Mouse (Mus musculus): Measurements from ENCODE around the gene Ifit3. TPM values are rescaled to one million over a fixed set of nuclear protein-coding genes. Genes with fewer than 3 reads are reported as not detected.
"Not testable (repeated sequence)": the region's sequence is repeated elsewhere in the genome, so short reads cannot be mapped to it uniquely, and the experiment has no call there.

The Ifit3 gene
- polyA plus RNA-seq, 1 experiment from 2014 or later, result 269 TPM

DNA sequence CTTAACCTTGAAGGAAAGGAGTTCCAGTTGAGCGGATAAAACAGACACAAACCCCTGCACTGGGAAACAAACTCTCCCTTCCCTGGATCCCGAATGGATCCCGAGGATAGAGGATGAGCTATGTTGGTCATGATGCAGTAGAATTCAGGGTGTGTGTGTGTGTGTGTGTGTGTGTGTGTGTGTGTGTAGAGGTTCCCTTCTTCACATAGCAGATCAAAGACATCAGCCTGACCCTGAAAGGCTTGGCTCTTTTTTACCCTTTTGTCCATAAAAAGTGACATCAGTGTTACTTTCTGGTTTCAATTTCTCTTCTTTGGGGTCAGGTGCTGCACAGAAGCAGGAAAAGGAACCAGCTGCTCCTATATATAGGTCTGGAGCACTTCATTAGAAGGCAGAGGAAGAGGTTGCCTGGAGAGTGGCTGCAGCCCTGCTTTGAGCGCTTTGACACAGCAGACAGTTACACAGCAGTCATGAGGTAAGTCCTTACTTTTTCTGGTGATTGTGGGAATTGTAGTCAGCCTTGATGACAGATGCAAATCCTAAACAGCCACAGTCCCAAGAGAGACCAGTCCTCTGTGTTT is 13.3 kb upstream of the Ifit3 start:
- 69% methylated on average over 4 of the region's 4 CpGs for WGBS (ENCODE audit: missing documents)

DNA sequence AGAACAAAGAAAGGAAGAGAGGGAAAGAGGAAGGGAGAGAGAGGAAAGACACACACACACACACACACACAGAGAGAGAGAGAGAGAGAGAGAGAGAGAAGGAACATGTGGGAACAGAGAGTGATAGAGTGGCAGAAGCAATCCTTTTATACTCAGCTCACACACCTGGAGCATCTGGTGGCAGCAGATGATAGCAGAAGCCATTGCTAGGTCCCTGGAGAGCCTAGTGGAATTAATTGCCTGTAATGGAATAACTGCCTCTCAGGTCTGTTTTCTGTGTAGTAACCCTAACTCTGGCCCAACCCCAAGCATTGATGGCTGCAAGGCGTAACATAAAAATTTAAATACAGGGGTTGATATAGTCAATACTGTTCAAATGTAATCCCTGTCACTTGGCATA is 12.3 kb upstream of the Ifit3 start:
- H3K27ac ChIP-seq, result no peak overlapping the region; the same call in 1 of the 2 replicates
- WGBS (ENCODE audit: missing documents), result 100% methylated on average over 1 of the region's 1 CpGs
- peaks cover 37% of the 10 kb centered on the region for H3K36me3 ChIP-seq (ENCODE audit: inconsistent target)
- H3K4me3 ChIP-seq (ENCODE audit: inconsistent target), result peak overlapping the region; percentile 47
- H3K79me2 ChIP-seq (ENCODE audit: inconsistent target), result peaks cover 70% of the 10 kb centered on the region

More for the DNA sequence above, 13.3 kb upstream of the Ifit3 start:
- peak overlapping the region; percentile 47 for H3K4me3 ChIP-seq (ENCODE audit: inconsistent target)
- peaks cover 27% of the 10 kb centered on the region for H3K36me3 ChIP-seq (ENCODE audit: inconsistent target)
- peak overlapping the region; percentile 39 for H3K27ac ChIP-seq
- H3K79me2 ChIP-seq (ENCODE audit: inconsistent target), result peaks cover 70% of the 10 kb centered on the region

DNA sequence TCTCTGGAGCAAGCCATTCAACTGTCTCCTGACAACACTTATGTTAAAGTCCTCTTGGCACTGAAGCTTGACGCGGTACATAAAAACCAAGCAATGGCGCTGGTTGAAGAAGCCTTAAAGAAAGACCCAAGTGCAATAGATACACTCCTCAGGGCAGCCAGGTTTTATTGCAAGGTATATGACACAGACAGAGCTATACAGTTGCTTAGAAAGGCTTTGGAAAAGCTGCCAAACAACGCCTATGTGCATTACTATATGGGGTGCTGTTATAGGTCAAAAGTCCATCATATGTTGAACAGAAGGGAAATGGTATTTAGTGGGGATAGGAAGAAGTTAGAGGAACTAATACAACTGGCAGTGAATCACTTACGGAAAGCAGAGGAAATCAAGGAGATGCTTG is 9.7 kb upstream of the Ifit3 start:
- H3K27ac ChIP-seq, result no peak overlapping the region
- peaks cover 39% of the 10 kb centered on the region for H3K36me3 ChIP-seq (ENCODE audit: inconsistent target)
- 94% methylated on average over 5 of the region's 5 CpGs for WGBS (ENCODE audit: missing documents)

GRCm38 (mm10) chr19:34577121-34577520 is 6.2 kb upstream of the Ifit3 start:
- H3K4me3 ChIP-seq (ENCODE audit: inconsistent target), result no peak overlapping the region
- H3K79me2 ChIP-seq (ENCODE audit: inconsistent target), result peaks cover 28% of the 10 kb centered on the region; the same call in 1 of the 2 replicates
- H3K36me3 ChIP-seq (ENCODE audit: inconsistent target), result peaks cover 39% of the 10 kb centered on the region
- H3K27ac ChIP-seq, result no peak overlapping the region
- WGBS (ENCODE audit: missing documents), result 100% methylated on average over 1 of the region's 1 CpGs

More for the DNA sequence above, 9.7 kb upstream of the Ifit3 start:
- H3K79me2 ChIP-seq (ENCODE audit: inconsistent target), result peaks cover 62% of the 10 kb centered on the region
- no peak overlapping the region for H3K4me3 ChIP-seq (ENCODE audit: inconsistent target)

DNA sequence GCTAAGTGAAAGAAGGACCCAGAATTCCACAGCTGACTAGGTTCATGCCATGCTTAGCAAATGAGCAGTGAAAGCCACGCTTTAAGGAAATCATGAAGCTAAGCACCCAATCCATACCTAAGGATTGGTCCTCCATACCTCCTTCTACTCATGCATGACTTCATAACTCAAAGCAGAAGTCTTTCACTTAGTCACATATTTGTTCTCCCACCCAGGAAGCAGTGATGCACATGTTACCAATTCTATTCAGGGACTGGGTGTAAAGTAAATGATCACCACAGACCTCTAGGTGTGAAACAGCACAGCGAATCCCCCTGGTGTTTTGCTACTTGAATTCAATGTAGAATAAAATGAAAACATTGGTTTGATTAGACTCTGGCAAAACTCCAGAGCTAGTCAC is 635 bp upstream of the Ifit3 start:
- peaks cover 42% of the 10 kb centered on the region; the same call in 1 of the 2 replicates for H3K79me2 ChIP-seq (ENCODE audit: inconsistent target)
- H3K36me3 ChIP-seq (ENCODE audit: inconsistent target), result peaks cover 14% of the 10 kb centered on the region
- peak overlapping the region; percentile 65 for H3K27ac ChIP-seq
- WGBS (ENCODE audit: missing documents), result 83% methylated on average over 1 of the region's 2 CpGs
- not testable (repeated sequence) for H3K4me3 ChIP-seq (ENCODE audit: inconsistent target)

DNA sequence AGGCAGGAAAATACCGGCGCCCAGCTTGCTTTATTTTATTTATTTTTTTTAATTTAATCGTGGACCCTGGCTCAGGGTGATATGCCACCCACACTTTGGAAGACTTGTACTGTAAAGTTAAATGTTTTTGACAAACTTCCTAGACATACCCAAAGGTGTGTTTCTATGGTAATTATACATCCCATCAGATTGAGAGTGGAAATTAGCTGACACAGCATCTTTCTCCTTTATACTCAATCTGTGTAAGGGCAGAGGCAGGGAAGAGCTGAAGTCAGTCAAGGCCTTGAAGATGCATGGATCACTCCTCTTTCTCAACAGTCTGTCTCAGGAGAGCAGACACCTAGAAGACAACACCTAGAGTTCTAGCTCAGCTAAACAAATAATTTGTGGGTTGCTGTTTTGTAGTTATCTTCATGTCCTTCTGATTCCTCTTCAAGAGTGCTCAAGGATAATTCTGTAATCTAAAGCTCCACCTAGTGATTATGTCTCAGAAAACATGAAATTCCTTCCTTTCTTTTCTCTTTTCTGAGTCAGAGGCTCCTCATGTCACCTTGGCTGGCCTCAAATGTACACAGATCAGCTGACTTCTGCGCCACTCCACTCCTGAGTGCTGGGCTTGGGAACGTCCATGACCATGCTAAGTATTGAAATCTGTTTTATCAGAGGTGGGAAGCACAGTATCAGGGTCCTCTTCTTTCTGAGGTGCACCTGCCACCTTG is 2.6 kb downstream of the Ifit3 start:
- H3K27ac ChIP-seq, result not testable (repeated sequence)
- Histone ChIP-seq H3K4me3 (ENCODE audit: inconsistent target) (peak overlapping the region; percentile 25; the same call in 1 of the 2 replicates), H3K79me2 (ENCODE audit: inconsistent target) (peaks cover 49% of the 10 kb centered on the region; the same call in 1 of the 2 replicates), H3K36me3 (ENCODE audit: inconsistent target) (peaks cover 30% of the 10 kb centered on the region)
- WGBS (ENCODE audit: missing documents), result 80% methylated on average over 5 of the region's 5 CpGs

DNA sequence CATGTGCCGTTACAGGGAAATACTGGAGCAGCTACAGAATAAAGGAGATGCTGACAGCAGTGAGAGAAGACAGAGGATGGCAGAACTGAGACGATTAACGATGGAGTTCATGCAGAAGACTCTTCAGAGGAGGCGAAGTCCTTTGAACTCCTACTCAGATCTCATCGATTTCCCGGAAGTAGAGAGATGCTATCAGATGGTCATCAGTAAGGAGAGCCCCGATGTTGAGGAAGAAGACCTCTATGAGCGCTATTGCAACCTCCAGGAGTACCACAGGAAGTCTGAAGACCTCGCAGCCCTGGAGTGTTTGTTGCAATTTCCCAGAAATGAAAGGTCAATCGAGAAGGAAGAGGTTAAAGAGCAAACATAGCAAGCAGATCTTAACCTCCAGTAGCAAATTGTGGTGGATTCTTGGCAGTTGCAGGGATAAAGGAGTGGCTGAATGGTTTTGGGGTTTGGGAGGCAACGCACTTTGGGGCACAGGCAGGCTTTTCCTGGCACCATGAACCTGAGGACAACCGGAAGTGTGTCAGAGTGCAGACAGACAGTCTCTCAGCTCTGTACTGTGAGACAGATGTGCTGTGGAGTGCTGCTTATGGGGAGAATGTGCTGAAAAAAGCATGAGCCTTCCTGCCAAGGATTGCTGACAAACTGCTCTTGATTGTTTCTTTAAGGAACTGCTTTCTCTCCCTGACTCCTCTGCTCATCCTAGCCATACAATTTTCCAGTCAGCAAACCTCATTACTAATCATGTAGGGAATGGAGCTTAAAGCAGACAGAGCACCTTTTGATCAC is 4.8 kb downstream of the Ifit3 start:
- 72% methylated on average over 5 of the region's 12 CpGs for WGBS (ENCODE audit: missing documents)

GRCm38 (mm10) chr19:34588959-34589358 is 5.6 kb downstream of the Ifit3 start:
- peaks cover 44% of the 10 kb centered on the region; the same call in 1 of the 2 replicates for H3K79me2 ChIP-seq (ENCODE audit: inconsistent target)
- no peak overlapping the region for H3K27ac ChIP-seq
- peaks cover 44% of the 10 kb centered on the region for H3K36me3 ChIP-seq (ENCODE audit: inconsistent target)
- no peak overlapping the region for H3K4me3 ChIP-seq (ENCODE audit: inconsistent target)

More for the DNA sequence above, 4.8 kb downstream of the Ifit3 start:
- not testable (repeated sequence) for H3K4me3 ChIP-seq (ENCODE audit: inconsistent target); H3K27ac ChIP-seq
- peaks cover 36% of the 10 kb centered on the region for H3K36me3 ChIP-seq (ENCODE audit: inconsistent target)
- H3K79me2 ChIP-seq (ENCODE audit: inconsistent target), result peaks cover 49% of the 10 kb centered on the region; the same call in 1 of the 2 replicates

DNA sequence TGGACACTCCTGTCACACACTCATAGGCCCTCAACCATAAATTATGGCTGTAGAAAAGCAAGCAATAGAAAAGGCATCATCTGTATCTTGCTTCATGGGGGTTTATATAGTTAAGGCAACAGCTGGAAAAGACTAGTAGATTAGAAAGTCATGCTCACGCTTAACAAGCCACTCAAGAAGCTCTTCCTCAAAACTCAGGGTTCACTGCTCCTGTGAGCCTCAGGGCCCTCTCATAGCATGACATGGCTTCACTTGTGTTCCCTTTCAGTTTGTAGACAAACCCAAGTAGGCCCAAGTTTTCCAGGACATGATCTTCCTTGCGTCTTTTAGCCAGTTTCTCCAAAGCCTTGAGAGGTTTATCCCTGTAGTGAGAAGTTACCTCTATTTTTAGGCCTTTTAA is 10.1 kb downstream of the Ifit3 start:
- H3K4me3 ChIP-seq (ENCODE audit: inconsistent target), result no peak overlapping the region
- H3K79me2 ChIP-seq (ENCODE audit: inconsistent target), result peaks cover 28% of the 10 kb centered on the region; the same call in 1 of the 2 replicates
- no peak overlapping the region for H3K27ac ChIP-seq
- peaks cover 48% of the 10 kb centered on the region for H3K36me3 ChIP-seq (ENCODE audit: inconsistent target)
- WGBS (ENCODE audit: missing documents), result 94% methylated on average over 2 of the region's 2 CpGs

DNA sequence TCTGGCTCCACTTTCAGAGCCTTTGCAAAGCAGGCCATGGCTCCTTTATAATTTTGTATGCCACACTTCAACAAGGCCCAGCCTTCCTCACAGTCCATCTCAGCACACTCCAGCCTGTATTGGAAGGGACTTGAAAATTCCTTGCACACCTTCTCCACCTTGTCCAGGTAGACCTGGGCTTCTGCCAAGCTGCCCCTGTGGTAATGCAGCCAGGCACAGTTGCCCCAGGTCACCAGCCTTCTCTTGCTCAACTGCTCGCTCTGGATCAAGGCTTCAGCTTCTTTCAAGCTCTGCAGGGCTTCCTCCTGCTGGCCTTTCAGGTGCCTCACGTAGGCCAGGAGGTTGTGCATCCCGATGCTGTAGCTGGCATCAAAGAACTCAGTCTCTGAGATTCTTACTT is 11.2 kb downstream of the Ifit3 start:
- H3K36me3 ChIP-seq (ENCODE audit: inconsistent target), result peaks cover 37% of the 10 kb centered on the region
- WGBS (ENCODE audit: missing documents), result 95% methylated on average over 3 of the region's 3 CpGs
- not testable (repeated sequence) for H3K27ac ChIP-seq; H3K4me3 ChIP-seq (ENCODE audit: inconsistent target)
- peaks cover 33% of the 10 kb centered on the region; the same call in 1 of the 2 replicates for H3K79me2 ChIP-seq (ENCODE audit: inconsistent target)

GRCm38 (mm10) chr19:34596811-34597210 is 13.5 kb downstream of the Ifit3 start:
- Histone ChIP-seq H3K27ac (no peak overlapping the region), H3K79me2 (ENCODE audit: inconsistent target) (peaks cover 42% of the 10 kb centered on the region; the same call in 1 of the 2 replicates), H3K4me3 (ENCODE audit: inconsistent target) (no peak overlapping the region), H3K36me3 (ENCODE audit: inconsistent target) (peaks cover 37% of the 10 kb centered on the region)

DNA sequence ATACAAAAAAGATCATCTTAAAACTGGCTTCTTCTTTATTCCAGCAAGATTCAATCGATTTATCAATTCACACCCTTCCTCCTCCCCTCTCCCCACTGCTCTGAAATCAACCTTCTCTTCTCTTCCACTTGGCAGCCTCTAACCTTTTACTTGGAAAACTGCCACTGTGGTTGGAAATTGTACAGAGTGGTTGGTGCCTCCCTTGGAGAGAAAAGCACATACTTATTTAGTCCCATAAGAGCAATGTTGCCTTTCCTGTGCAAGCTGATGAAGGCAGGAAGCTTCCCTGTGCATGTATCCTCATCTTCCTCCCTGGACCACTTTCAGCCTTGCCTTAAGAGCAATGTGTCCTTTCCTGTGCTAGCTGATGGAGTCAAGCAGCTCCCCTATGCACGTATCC is 15.0 kb downstream of the Ifit3 start:
- no peak overlapping the region for H3K27ac ChIP-seq
- WGBS (ENCODE audit: missing documents), result 80% methylated on average over 2 of the region's 2 CpGs
- peaks cover 43% of the 10 kb centered on the region; the same call in 1 of the 2 replicates for H3K79me2 ChIP-seq (ENCODE audit: inconsistent target)
- H3K4me3 ChIP-seq (ENCODE audit: inconsistent target), result no peak overlapping the region
- peaks cover 28% of the 10 kb centered on the region for H3K36me3 ChIP-seq (ENCODE audit: inconsistent target)

GRCm38 (mm10) chr19:34599250-34599649 is 15.9 kb downstream of the Ifit3 start:
- not testable (repeated sequence) for H3K4me3 ChIP-seq (ENCODE audit: inconsistent target); H3K27ac ChIP-seq
- peaks cover 43% of the 10 kb centered on the region; the same call in 1 of the 2 replicates for H3K79me2 ChIP-seq (ENCODE audit: inconsistent target)
- peaks cover 19% of the 10 kb centered on the region for H3K36me3 ChIP-seq (ENCODE audit: inconsistent target)

- H3K36me3 ChIP-seq (ENCODE audit: inconsistent target); H3K4me3 ChIP-seq (ENCODE audit: inconsistent target): not testable (repeated sequence)
- WGBS (ENCODE audit: missing documents), result 88% methylated on average over 1 of the region's 1 CpGs
- peak within 1 kb of the TSS; percentile 5; the same call in 1 of the 2 replicates for H3K27ac ChIP-seq
- peaks cover 31% of the 10 kb centered on the region; the same call in 1 of the 2 replicates for H3K79me2 ChIP-seq (ENCODE audit: inconsistent target)
Measured at GRCm38 (mm10) chr19:34601888-34602287, 18.6 kb downstream of the Ifit3 start, which contains the start of gene Ifit1bl1. Gene Ifit1bl1 (minus strand): TSS chr19:34601956.

Measured in macrophage (primary cell).